Mouse (Mus musculus): ENCODE measurements around the gene Tmprss11d.
"Not testable (repeated sequence)": the region's sequence is repeated elsewhere in the genome, so short reads cannot be mapped to it uniquely, and the experiment has no call there.

GRCm38 (mm10) chr5:86318018-86318956, 54.9 kb downstream of the Tmprss11d start:
- not testable (repeated sequence) for TF ChIP-seq CTCF (IDR thresholded peaks at IDR 0.05; ENCODE audit: extremely low read depth, insufficient read depth, insufficient read length, insufficient replicate concordance); POLR2A (IDR thresholded peaks at IDR 0.05; ENCODE audit: low read depth, low read length)

All from spleen, adult 2 months (tissue).